Mouse (Mus musculus): Measurements from ENCODE around the gene Gm45062. TPM values are rescaled to one million over a fixed set of nuclear protein-coding genes. Genes with fewer than 3 reads are reported as not detected.
A peak's percentile ranks its signal among the peaks of the same experiment; 100 is the strongest.

Gm45062 gene
- total RNA-seq, 4 experiments from 2014 or later: 0.07 to 1.5 (median 1.1) TPM; not detected in 1

GRCm38 (mm10) chr6:8628715-8629267, 369.5 kb downstream of the Gm45062 start:
- DNase-seq: no peak

- peak; percentile 31 for DNase-seq
These were observed 371.3 kb downstream of the Gm45062 start for GRCm38 (mm10) chr6:8630531-8630930.

GRCm38 (mm10) chr6:8631362-8631761, 372.1 kb downstream of the Gm45062 start:
- no peak for DNase-seq

GRCm38 (mm10) chr6:8631986-8632632, 372.9 kb downstream of the Gm45062 start:
- DNase-seq: no peak

GRCm38 (mm10) chr6:8632701-8633100, 373.5 kb downstream of the Gm45062 start:
- DNase-seq: no peak

- DNase-seq: no peak
These were observed 378.9 kb downstream of the Gm45062 start for GRCm38 (mm10) chr6:8638122-8638521.

GRCm38 (mm10) chr6:8638899-8639298, 379.6 kb downstream of the Gm45062 start:
- no peak for DNase-seq

- no peak for DNase-seq
These were observed 380.3 kb downstream of the Gm45062 start for GRCm38 (mm10) chr6:8639526-8639925.

GRCm38 (mm10) chr6:8640863-8641262, 381.6 kb downstream of the Gm45062 start:
- DNase-seq: no peak

- no peak for DNase-seq
These were observed 385.5 kb downstream of the Gm45062 start for GRCm38 (mm10) chr6:8644703-8645102.

GRCm38 (mm10) chr6:8645708-8646107, 386.5 kb downstream of the Gm45062 start:
- DNase-seq: no peak

Other genes with a start within 250 kb of the Gm45062 start
- gene Col28a1, start 66.8 kb upstream of the Gm45062 start, total RNA-seq (2022): 1 to 10 TPM in 2 of 4 experiments, under 1 TPM in 2; 0.80 to 2.8 (median 1.4) TPM
- gene Mios, start 50.2 kb upstream of the Gm45062 start, total RNA-seq (2022): 10 to 100 TPM; 17.4 to 21.3 (median 19.3) TPM
- 10 to 100 TPM; 15.4 to 19.1 (median 17.4) TPM for gene Rpa3, start 277 bp upstream of the Gm45062 start, total RNA-seq (2022)
- 10 to 100 TPM; 18.4 to 23.3 (median 22.1) TPM for gene Umad1, start 162 bp upstream of the Gm45062 start, total RNA-seq (2022)

Measured in adrenal gland, adult 8-10 months (tissue).